Mouse (Mus musculus): ENCODE measurements around the gene Ctsl. TPM values are rescaled to one million over a fixed set of nuclear protein-coding genes. Genes with fewer than 3 reads are reported as not detected.
A peak's percentile ranks its signal among the peaks of the same experiment; 100 is the strongest.

The Ctsl gene
- polyA plus RNA-seq (2014; fragmentation: Nextera tagmentation; extraction: Ambion mirVana): 284 and 288 TPM in 2 replicates

DNA sequence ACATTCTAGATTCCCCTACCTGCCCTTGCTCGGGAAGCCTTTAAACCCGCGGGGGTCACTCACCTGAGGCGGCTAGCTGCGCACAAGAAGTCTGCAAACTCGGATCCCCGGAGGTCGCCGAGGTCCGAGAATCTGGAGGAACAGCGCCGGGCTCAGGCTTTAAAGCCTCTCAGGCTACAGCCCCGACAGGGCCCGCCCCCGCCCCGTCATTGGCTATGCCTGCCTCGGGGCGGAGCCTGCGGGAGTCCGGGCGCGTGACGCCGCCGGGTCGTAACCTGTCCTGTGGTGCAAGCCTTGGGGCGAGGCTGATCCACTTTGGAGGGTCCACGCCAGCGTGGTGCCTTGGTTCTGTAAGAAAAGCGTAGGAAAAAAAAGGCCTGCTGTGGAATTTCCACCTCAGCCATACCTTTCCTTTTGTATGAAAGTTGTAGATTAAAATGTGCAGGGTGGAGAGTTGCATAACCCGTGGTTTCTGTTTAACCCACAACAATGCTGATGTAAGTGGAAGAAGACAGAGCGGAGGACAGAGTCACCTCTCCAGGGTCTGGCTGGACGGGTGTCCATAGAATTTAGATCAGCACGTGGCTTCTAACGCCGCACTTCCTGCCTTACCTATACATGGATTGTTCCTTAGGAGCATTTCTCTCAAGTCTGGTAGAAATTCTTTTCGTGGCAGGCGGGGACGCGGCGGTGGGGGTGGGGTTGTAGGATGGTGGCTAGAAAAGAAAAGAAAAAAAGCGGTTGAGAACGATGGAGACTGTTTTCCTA, at the start of gene Ctsl:
Gene Ctsl (minus strand): TSS at position 718 of the 768 bp plus-strand sequence.
- H3K9me3 ChIP-seq (ENCODE audit: control insufficient read depth, low read length): no peaks in the 10 kb centered on the region
- H3K4me2 ChIP-seq (ENCODE audit: low read length): peak within 1 kb of the TSS; percentile 70
- peak; percentile 99 for ATAC-seq (ENCODE audit: insufficient number of reproducible peaks, insufficient read depth, low FRiP score, low read depth)
- peak within 1 kb of the TSS; percentile 92 for H3K9ac ChIP-seq (ENCODE audit: low read length)
- WGBS: under 1% methylated on average over 43 of the region's 43 CpGs
- no peaks in the 10 kb centered on the region for H3K27me3 ChIP-seq (ENCODE audit: control insufficient read depth, insufficient read depth, low read length)
- peaks cover 5 to 20% of the 10 kb centered on the region in 2 experiments; a peak in 3 of 4 replicates for H3K4me1 ChIP-seq (ENCODE audit: control insufficient read depth in 2 of 2, insufficient read depth in 2 of 2, low read length in 2 of 2)
- peak within 1 kb of the TSS; percentile 75 to 78 for H3K27ac ChIP-seq (replicated peaks in 1 of 2; ENCODE audit: control insufficient read depth in 1 of 2, insufficient read depth in 1 of 2, low read depth in 2 of 2, low read length in 2 of 2)
- H3K4me3 ChIP-seq (ENCODE audit: control insufficient read depth in 1 of 2, insufficient read depth in 1 of 2, low read depth in 1 of 2, low read length in 2 of 2): peak within 1 kb of the TSS; percentile 87 to 89
- peaks cover 35% of the 10 kb centered on the region for H3K36me3 ChIP-seq (ENCODE audit: control insufficient read depth, insufficient read depth, low read length)

DNA sequence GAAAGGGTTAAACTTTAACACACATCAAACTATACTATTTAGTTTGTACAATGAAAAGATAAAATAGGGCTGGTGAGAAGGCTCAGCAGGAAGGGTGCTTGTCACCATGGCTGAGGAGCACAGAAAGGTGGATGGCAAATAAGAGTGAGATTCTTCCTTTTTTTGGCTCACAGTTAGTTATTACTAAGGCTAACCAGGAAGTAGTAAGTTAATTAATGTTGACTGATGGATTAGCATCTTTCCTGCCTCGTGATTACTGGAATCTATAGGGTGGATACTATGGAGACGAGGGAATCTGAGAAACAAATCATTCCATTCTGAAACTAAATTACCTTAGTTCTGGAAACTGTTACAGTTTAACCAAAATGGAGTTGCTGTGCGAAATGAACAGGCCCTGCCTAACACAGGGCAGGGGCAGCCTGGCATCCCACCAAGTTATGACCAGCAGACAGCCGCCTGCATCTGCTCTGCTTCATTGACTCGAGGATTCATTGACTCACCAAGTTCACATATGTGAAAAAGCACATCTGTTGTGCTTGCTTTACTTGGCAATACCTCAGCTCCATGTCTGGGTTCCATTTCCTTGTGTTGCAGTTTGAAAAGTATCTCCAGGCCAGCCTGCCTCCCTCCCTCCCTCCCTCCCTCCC, 46.4 kb upstream of the Ctsl start:
- no peaks in the 10 kb centered on the region for H3K9me3 ChIP-seq (ENCODE audit: control insufficient read depth, low read length)
- no peak overlapping the region for H3K9ac ChIP-seq (ENCODE audit: low read length)
- H3K4me1 ChIP-seq (ENCODE audit: control insufficient read depth in 2 of 2, insufficient read depth in 2 of 2, low read length in 2 of 2): peaks cover 3 to 6% of the 10 kb centered on the region in 2 experiments; a peak in 3 of 4 replicates
- WGBS: 51% methylated on average over 5 of the region's 5 CpGs
- H3K4me3 ChIP-seq (ENCODE audit: control insufficient read depth in 1 of 2, insufficient read depth in 1 of 2, low read depth in 1 of 2, low read length in 2 of 2): no peak overlapping the region
- H3K4me2 ChIP-seq (ENCODE audit: low read length): no peak overlapping the region
- peak; percentile 56; the same call in 1 of the 2 replicates for ATAC-seq (ENCODE audit: insufficient number of reproducible peaks, insufficient read depth, low FRiP score, low read depth)
- H3K36me3 ChIP-seq (ENCODE audit: control insufficient read depth, insufficient read depth, low read length): no peaks in the 10 kb centered on the region
- no peaks in the 10 kb centered on the region for H3K27me3 ChIP-seq (ENCODE audit: control insufficient read depth, insufficient read depth, low read length)
- H3K27ac ChIP-seq (replicated peaks in 1 of 2; ENCODE audit: control insufficient read depth in 1 of 2, insufficient read depth in 1 of 2, low read depth in 2 of 2, low read length in 2 of 2): peak overlapping the region in 1 of 2 experiments; percentile 33; a peak in 1 of 4 replicates

DNA sequence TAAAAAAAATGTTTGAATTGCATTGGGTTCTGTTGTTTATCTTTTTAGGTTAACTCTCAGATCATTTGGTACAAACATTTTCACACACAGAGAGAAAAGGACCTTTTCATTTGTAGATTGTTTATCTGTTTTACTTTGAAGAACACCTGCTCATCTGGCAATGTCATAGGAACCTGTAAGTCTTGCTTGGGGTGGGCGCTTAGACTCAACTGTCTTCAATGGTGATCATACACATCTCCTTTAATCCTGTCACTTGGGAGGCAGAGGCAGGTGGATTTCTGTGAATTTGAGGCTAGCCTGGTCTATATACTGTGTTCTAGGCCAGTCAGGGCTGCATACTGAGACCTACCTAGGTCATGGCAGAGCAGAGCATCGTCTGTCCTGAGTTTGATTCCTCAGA, 45.0 kb upstream of the Ctsl start:
- no peaks in the 10 kb centered on the region for H3K9me3 ChIP-seq (ENCODE audit: control insufficient read depth, low read length)
- no peaks in the 10 kb centered on the region for H3K4me1 ChIP-seq (ENCODE audit: control insufficient read depth in 2 of 2, insufficient read depth in 2 of 2, low read length in 2 of 2)
- H3K9ac ChIP-seq (ENCODE audit: low read length): no peak overlapping the region
- no peaks in the 10 kb centered on the region for H3K36me3 ChIP-seq (ENCODE audit: control insufficient read depth, insufficient read depth, low read length)
- H3K4me2 ChIP-seq (ENCODE audit: low read length): no peak overlapping the region
- H3K4me3 ChIP-seq (ENCODE audit: control insufficient read depth in 1 of 2, insufficient read depth in 1 of 2, low read depth in 1 of 2, low read length in 2 of 2): no peak overlapping the region
- 82% methylated on average over 2 of the region's 2 CpGs for WGBS
- no peak for ATAC-seq (ENCODE audit: insufficient number of reproducible peaks, insufficient read depth, low FRiP score, low read depth)
- H3K27me3 ChIP-seq (ENCODE audit: control insufficient read depth, insufficient read depth, low read length): no peaks in the 10 kb centered on the region
- H3K27ac ChIP-seq (replicated peaks in 1 of 2; ENCODE audit: control insufficient read depth in 1 of 2, insufficient read depth in 1 of 2, low read depth in 2 of 2, low read length in 2 of 2): no peak overlapping the region

DNA sequence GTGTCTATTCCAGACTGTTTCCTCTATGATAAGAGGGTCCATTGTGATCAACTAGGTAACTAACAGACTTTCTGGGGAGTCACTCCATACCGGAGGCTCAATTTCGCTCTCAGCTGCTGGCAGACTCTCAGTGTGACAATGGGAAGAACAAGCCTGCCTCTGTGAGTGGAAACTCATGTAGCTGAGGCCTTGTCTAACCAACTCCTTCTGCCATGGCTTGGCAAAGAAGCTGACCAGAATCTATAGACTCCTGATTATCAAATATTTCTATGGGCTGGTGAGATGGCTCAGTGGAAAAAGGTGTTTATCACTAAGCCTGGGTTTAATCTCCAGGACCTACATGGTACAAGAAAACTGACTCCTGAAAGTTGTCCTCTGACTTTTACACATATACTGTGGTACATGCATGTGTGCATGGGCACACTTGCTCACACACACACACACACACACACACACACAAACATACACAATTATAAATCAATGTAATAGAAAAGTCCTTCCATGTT, 42.1 kb upstream of the Ctsl start:
- H3K9ac ChIP-seq (ENCODE audit: low read length): no peak overlapping the region

DNA sequence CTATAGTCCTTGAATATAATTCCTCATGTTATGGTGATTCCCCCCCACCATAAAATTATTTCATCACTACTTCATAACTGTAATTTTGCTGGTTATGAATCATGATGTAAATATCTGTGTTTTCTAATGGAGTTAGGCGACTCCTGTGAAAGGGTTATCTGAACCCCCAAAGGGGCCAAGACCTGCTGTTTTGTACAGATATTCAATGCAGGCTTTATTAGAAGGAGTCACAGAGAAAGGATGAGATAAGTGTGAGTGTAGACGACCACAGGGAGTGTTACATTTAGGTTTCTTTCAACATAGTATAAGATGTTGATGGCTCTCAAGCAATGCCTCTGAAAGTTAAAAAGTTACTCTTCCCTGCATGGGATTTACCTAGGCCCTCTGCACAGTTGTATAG, 40.6 kb upstream of the Ctsl start:
- Histone ChIP-seq H3K4me1 (ENCODE audit: control insufficient read depth in 2 of 2, insufficient read depth in 2 of 2, low read length in 2 of 2) (no peaks in the 10 kb centered on the region), H3K4me2 (ENCODE audit: low read length) (no peak overlapping the region), H3K36me3 (ENCODE audit: control insufficient read depth, insufficient read depth, low read length) (no peaks in the 10 kb centered on the region), H3K9ac (ENCODE audit: low read length) (no peak overlapping the region), H3K4me3 (ENCODE audit: control insufficient read depth in 1 of 2, insufficient read depth in 1 of 2, low read depth in 1 of 2, low read length in 2 of 2) (no peak overlapping the region), H3K27ac (replicated peaks in 1 of 2; ENCODE audit: control insufficient read depth in 1 of 2, insufficient read depth in 1 of 2, low read depth in 2 of 2, low read length in 2 of 2) (no peak overlapping the region), H3K9me3 (ENCODE audit: control insufficient read depth, low read length) (no peaks in the 10 kb centered on the region), H3K27me3 (ENCODE audit: control insufficient read depth, insufficient read depth, low read length) (no peaks in the 10 kb centered on the region)
- 50% methylated on average over 2 of the region's 2 CpGs for WGBS
- no peak for ATAC-seq (ENCODE audit: insufficient number of reproducible peaks, insufficient read depth, low FRiP score, low read depth)

More for the DNA sequence above, 42.1 kb upstream of the Ctsl start:
- no peaks in the 10 kb centered on the region for H3K9me3 ChIP-seq (ENCODE audit: control insufficient read depth, low read length)
- H3K4me2 ChIP-seq (ENCODE audit: low read length): no peak overlapping the region
- ATAC-seq (ENCODE audit: insufficient number of reproducible peaks, insufficient read depth, low FRiP score, low read depth): 0 out of 2 replicates have a peak, but pooled peaks have one; percentile 39
- no peak overlapping the region for H3K4me3 ChIP-seq (ENCODE audit: control insufficient read depth in 1 of 2, insufficient read depth in 1 of 2, low read depth in 1 of 2, low read length in 2 of 2)
- no peaks in the 10 kb centered on the region for H3K27me3 ChIP-seq (ENCODE audit: control insufficient read depth, insufficient read depth, low read length)
- no peak overlapping the region for H3K27ac ChIP-seq (replicated peaks in 1 of 2; ENCODE audit: control insufficient read depth in 1 of 2, insufficient read depth in 1 of 2, low read depth in 2 of 2, low read length in 2 of 2)
- H3K4me1 ChIP-seq (ENCODE audit: control insufficient read depth in 2 of 2, insufficient read depth in 2 of 2, low read length in 2 of 2): no peaks in the 10 kb centered on the region
- no peaks in the 10 kb centered on the region for H3K36me3 ChIP-seq (ENCODE audit: control insufficient read depth, insufficient read depth, low read length)
- WGBS: 65% methylated on average over 2 of the region's 2 CpGs

DNA sequence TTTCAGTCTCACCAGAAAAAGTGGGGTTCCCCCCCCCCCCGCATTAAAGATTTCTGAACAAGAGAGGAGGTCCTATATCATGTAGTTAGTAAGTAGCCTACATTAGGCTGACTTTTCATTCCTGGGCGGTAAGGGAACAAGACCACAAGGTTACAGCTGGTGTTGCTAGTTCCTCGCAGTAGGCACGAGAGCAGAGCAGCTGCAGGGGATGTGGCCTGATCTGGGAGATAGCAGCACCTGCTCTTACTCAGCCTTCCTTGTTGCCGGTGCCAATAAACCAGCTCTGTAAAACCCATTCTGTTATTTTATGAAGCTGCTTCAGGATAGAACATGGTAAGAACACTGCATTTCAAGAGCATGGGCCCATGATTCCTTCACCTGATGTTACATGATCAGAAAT, 39.9 kb upstream of the Ctsl start:
- Histone ChIP-seq H3K4me3 (ENCODE audit: control insufficient read depth in 1 of 2, insufficient read depth in 1 of 2, low read depth in 1 of 2, low read length in 2 of 2) (no peak overlapping the region), H3K27me3 (ENCODE audit: control insufficient read depth, insufficient read depth, low read length) (no peaks in the 10 kb centered on the region), H3K4me1 (ENCODE audit: control insufficient read depth in 2 of 2, insufficient read depth in 2 of 2, low read length in 2 of 2) (no peaks in the 10 kb centered on the region; a peak in 1 of 4 replicates), H3K36me3 (ENCODE audit: control insufficient read depth, insufficient read depth, low read length) (no peaks in the 10 kb centered on the region), H3K9ac (ENCODE audit: low read length) (no peak overlapping the region), H3K9me3 (ENCODE audit: control insufficient read depth, low read length) (no peaks in the 10 kb centered on the region), H3K27ac (replicated peaks in 1 of 2; ENCODE audit: control insufficient read depth in 1 of 2, insufficient read depth in 1 of 2, low read depth in 2 of 2, low read length in 2 of 2) (no peak overlapping the region), H3K4me2 (ENCODE audit: low read length) (no peak overlapping the region)
- 55% methylated on average over 5 of the region's 5 CpGs for WGBS
- ATAC-seq (ENCODE audit: insufficient number of reproducible peaks, insufficient read depth, low FRiP score, low read depth): no peak

DNA sequence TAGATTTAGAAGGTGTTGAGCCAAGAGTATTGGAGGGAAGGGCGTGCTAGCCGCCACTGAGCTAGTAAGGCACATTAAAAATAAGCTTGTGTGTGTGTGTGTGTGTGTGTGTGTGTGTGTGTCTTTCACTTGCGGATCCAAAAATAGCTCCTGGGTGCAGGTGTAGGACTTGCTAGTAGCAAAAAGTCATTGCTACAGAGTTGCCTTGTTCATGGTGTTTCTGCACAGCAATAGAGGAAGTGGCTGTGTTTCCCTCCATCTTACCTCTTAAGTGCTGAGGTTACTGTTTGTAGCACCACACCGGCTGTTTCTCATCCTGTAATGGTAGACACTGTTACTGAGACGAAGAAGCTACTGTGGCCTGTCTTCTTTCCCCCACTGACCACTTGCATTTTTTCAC, 37.3 kb upstream of the Ctsl start:
- Histone ChIP-seq H3K4me2 (ENCODE audit: low read length) (no peak overlapping the region), H3K36me3 (ENCODE audit: control insufficient read depth, insufficient read depth, low read length) (no peaks in the 10 kb centered on the region), H3K9me3 (ENCODE audit: control insufficient read depth, low read length) (no peaks in the 10 kb centered on the region), H3K27me3 (ENCODE audit: control insufficient read depth, insufficient read depth, low read length) (no peaks in the 10 kb centered on the region), H3K27ac (replicated peaks in 1 of 2; ENCODE audit: control insufficient read depth in 1 of 2, insufficient read depth in 1 of 2, low read depth in 2 of 2, low read length in 2 of 2) (no peak overlapping the region), H3K9ac (ENCODE audit: low read length) (no peak overlapping the region), H3K4me3 (ENCODE audit: control insufficient read depth in 1 of 2, insufficient read depth in 1 of 2, low read depth in 1 of 2, low read length in 2 of 2) (no peak overlapping the region), H3K4me1 (ENCODE audit: control insufficient read depth in 2 of 2, insufficient read depth in 2 of 2, low read length in 2 of 2) (peaks cover 0 to 5% of the 10 kb centered on the region in 2 experiments; a peak in 1 of 4 replicates)
- 73% methylated on average over 5 of the region's 5 CpGs for whole genome bisulfite sequencing
- no peak for ATAC-seq (ENCODE audit: insufficient number of reproducible peaks, insufficient read depth, low FRiP score, low read depth)
